Comparison of ENCODE assay signal across 22 mouse cellular contexts in genomic region chr10:69731863-69732262, GRCm38 (mm10).
DNase-seq lines count a peak whose midpoint lies in the region; ATAC-seq lines count a peak whose summit lies in the region.
"Had no signal": no experiment of that assay in that cellular context is flagged by ENCODE, and none has a peak within 500 bp of the region (broad histone marks: within the 10 kb centered on the region; RNA-seq: fewer than 3 reads in every experiment).

No protein-coding gene starts in this region.

- ATAC-seq in hindbrain, embryonic 13.5 days (ENCODE audit: low FRiP score) = no peak
- no peak for ATAC-seq in hindbrain, embryonic 11.5 days (ENCODE audit: low FRiP score)
- ATAC-seq in neural tube, embryonic 14.5 days (ENCODE audit: low read depth) = no peak
- ATAC-seq in neural tube, embryonic 15.5 days (ENCODE audit: low FRiP score) = no peak
- ATAC-seq: intestine, embryonic 15.5 days; midbrain, embryonic 15.5 days had no signal

- no peaks in the 10 kb centered on the region for H3K9me3 ChIP-seq in hindbrain, embryonic 13.5 days
- no peaks in the 10 kb centered on the region for H3K9me3 ChIP-seq in hindbrain, embryonic 11.5 days (ENCODE audit: control insufficient read depth, low read length)
- no peaks in the 10 kb centered on the region for H3K9me3 ChIP-seq in neural tube, embryonic 14.5 days (ENCODE audit: control insufficient read depth, low read length)
- no peaks in the 10 kb centered on the region for H3K9me3 ChIP-seq in neural tube, embryonic 15.5 days (replicated peaks)
- H3K9me3 ChIP-seq: heart, embryonic 13.5 days; intestine, embryonic 15.5 days; midbrain, embryonic 15.5 days had no signal

- no peak overlapping the region for H3K4me2 ChIP-seq in hindbrain, embryonic 13.5 days
- H3K4me2 ChIP-seq in hindbrain, embryonic 11.5 days (replicated peaks; ENCODE audit: low read depth, low read length) = no peak overlapping the region
- H3K4me2 ChIP-seq in neural tube, embryonic 14.5 days (ENCODE audit: low read depth, low read length) = no peak overlapping the region
- no peak overlapping the region for H3K4me2 ChIP-seq in neural tube, embryonic 15.5 days
- H3K4me2 ChIP-seq: heart, embryonic 13.5 days; intestine, embryonic 15.5 days; liver, embryonic 11.5 days; midbrain, embryonic 15.5 days had no signal

- peak overlapping the region; percentile 88 for H3K27ac ChIP-seq in hindbrain, embryonic 13.5 days
- H3K27ac ChIP-seq in hindbrain, embryonic 11.5 days (ENCODE audit: low read depth, low read length) = no peak overlapping the region
- peak overlapping the region; percentile 6; the same call in 1 of the 2 replicates for H3K27ac ChIP-seq in neural tube, embryonic 14.5 days (ENCODE audit: low read depth, low read length)
- no peak overlapping the region for H3K27ac ChIP-seq in neural tube, embryonic 15.5 days (replicated peaks)
- H3K27ac ChIP-seq: heart, embryonic 13.5 days; intestine, embryonic 15.5 days; kidney, postnatal 0 days had no signal

- no peak overlapping the region for H3K4me3 ChIP-seq in hindbrain, embryonic 13.5 days
- H3K4me3 ChIP-seq in hindbrain, embryonic 11.5 days (ENCODE audit: low read depth, low read length) = no peak overlapping the region
- H3K4me3 ChIP-seq in neural tube, embryonic 14.5 days (ENCODE audit: low read depth, low read length) = no peak overlapping the region
- H3K4me3 ChIP-seq in neural tube, embryonic 15.5 days (replicated peaks) = no peak overlapping the region
- H3K4me3 ChIP-seq: heart, embryonic 13.5 days; intestine, embryonic 15.5 days; megakaryocyte, embryonic 14.5 days; midbrain, embryonic 15.5 days had no signal

- WGBS in hindbrain, embryonic 13.5 days = 71% methylated on average over 1 of the region's 1 CpGs
- 81% methylated on average over 1 of the region's 1 CpGs for WGBS in hindbrain, embryonic 11.5 days
- 80% methylated on average over 1 of the region's 1 CpGs for whole genome bisulfite sequencing in neural tube, embryonic 14.5 days
- 64% methylated on average over 1 of the region's 1 CpGs for WGBS in neural tube, embryonic 15.5 days

- peaks cover 50% of the 10 kb centered on the region for H3K4me1 ChIP-seq in hindbrain, embryonic 13.5 days (replicated peaks)
- H3K4me1 ChIP-seq in hindbrain, embryonic 11.5 days (replicated peaks; ENCODE audit: control insufficient read depth, insufficient read depth, low read length) = peaks cover 2% of the 10 kb centered on the region; the same call in 1 of the 2 replicates
- peaks cover 34% of the 10 kb centered on the region for H3K4me1 ChIP-seq in neural tube, embryonic 14.5 days (ENCODE audit: control insufficient read depth, insufficient read depth, low read length)
- H3K4me1 ChIP-seq in neural tube, embryonic 15.5 days = peaks cover 53% of the 10 kb centered on the region
- H3K4me1 ChIP-seq: intestine, embryonic 15.5 days; megakaryocyte, embryonic 14.5 days had no signal

- no peak for DNase-seq in hindbrain, embryonic 11.5 days (ENCODE audit: low spot score)
- peak; percentile 84 for DNase-seq in cerebellum, adult 9-10 months
- DNase-seq in right cerebral cortex, postnatal 25 days = no peak
- no peak for DNase-seq in kidney, adult 9 months
- DNase-seq: adrenal gland, postnatal 36 days; embryo, embryonic 11 days; heart, postnatal 36 days; left cerebral cortex, postnatal 4 days; lung, adult 18-20 months; lung, postnatal 14 days; right cerebral cortex, adult 18-20 months; spleen, adult 18-20 months; thymus, postnatal 36 days had no signal

- no peaks in the 10 kb centered on the region for H3K27me3 ChIP-seq in hindbrain, embryonic 13.5 days
- no peaks in the 10 kb centered on the region for H3K27me3 ChIP-seq in hindbrain, embryonic 11.5 days (ENCODE audit: control insufficient read depth, insufficient read depth, low read length)
- H3K27me3 ChIP-seq in neural tube, embryonic 14.5 days (ENCODE audit: control insufficient read depth, insufficient read depth, low read length) = no peaks in the 10 kb centered on the region
- H3K27me3 ChIP-seq in neural tube, embryonic 15.5 days (replicated peaks) = no peaks in the 10 kb centered on the region
- H3K27me3 ChIP-seq: heart, embryonic 13.5 days; intestine, embryonic 15.5 days; megakaryocyte, embryonic 14.5 days; midbrain, embryonic 15.5 days had no signal

- H3K36me3 ChIP-seq in hindbrain, embryonic 13.5 days = no peaks in the 10 kb centered on the region
- H3K36me3 ChIP-seq in hindbrain, embryonic 11.5 days (ENCODE audit: control insufficient read depth, insufficient read depth, low read length) = no peaks in the 10 kb centered on the region
- H3K36me3 ChIP-seq in neural tube, embryonic 14.5 days (ENCODE audit: control insufficient read depth, insufficient read depth, low read length) = no peaks in the 10 kb centered on the region
- H3K36me3 ChIP-seq in neural tube, embryonic 15.5 days = no peaks in the 10 kb centered on the region
- H3K36me3 ChIP-seq: heart, embryonic 13.5 days; intestine, embryonic 15.5 days; midbrain, embryonic 15.5 days had no signal

- no peak overlapping the region for H3K9ac ChIP-seq in hindbrain, embryonic 13.5 days
- no peak overlapping the region for H3K9ac ChIP-seq in hindbrain, embryonic 11.5 days (ENCODE audit: low read depth, low read length)
- no peak overlapping the region for H3K9ac ChIP-seq in neural tube, embryonic 14.5 days (replicated peaks; ENCODE audit: low read depth, low read length)
- H3K9ac ChIP-seq in neural tube, embryonic 15.5 days (replicated peaks) = no peak overlapping the region; the same call in 1 of the 2 replicates
- H3K9ac ChIP-seq: heart, embryonic 13.5 days; intestine, embryonic 15.5 days; midbrain, embryonic 15.5 days had no signal

Comparison
In these comparisons a context has a peak if more than half of its experiments do, and no peak if none do; other contexts are left out.
1. H3K27ac ChIP-seq: peak in hindbrain, embryonic 13.5 days (single experiment) and neural tube, embryonic 14.5 days (single experiment); none in hindbrain, embryonic 11.5 days (single experiment) and neural tube, embryonic 15.5 days (single experiment).